Mouse (Mus musculus): ENCODE measurements at regions not wholly inside any gene's neighbourhood (a gene's known extent, or its start where the extent isn't known, plus 50 kb on each side); places are given as distances from the start of the nearest gene placed in this dataset.

DNA sequence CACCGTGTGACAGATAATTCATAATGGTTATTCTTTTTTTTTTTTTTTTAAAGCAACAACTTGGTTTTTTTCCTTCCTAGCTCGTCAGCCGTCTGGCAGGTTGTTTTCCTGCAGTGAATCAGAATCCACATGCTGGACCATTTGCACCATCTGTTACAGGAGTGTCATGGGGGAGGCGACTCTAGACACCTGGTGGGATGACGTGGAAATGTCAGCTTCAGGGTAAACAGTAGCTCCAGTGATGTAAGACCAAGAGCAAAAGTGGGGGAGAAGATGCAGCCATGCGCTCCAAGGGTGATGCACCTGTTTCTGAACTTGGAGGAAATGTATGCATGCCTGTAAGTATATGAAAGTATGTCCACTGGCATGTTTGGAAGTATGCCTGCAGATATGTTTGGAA is 278.5 kb upstream of the Prickle1 start:
- DNase-seq: no peak

DNA sequence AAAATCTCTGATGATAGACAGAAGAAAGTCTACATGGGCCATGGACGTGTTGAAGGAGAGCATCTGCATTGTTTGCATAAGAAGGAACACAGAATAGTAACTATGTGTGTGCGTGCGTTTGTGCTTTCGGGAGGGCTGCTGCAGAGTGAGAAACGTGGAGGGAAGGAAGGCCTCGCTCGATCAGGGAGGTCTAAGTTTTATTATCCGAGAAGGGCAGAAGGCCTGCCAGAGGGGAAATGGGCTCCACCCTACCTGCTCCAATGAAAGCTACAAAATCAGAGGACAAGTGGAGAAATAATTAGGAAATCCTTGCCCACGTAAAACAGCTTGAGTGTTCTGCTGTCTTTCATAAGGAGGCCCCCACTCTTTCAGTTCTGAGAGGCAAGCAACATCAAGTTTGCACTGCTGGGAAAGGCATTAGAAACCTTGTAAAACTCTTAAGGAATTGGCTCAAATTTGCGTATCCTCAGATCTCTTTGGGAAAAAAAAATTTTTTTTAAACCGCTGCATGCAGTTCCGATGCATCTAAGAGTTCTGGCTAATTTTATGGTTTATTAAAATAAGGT is 261.7 kb upstream of the Prickle1 start:
- no peak for DNase-seq

- DNase-seq: no peak
These were observed 257.5 kb upstream of the Prickle1 start for GRCm38 (mm10) chr15:93853221-93853620.

DNA sequence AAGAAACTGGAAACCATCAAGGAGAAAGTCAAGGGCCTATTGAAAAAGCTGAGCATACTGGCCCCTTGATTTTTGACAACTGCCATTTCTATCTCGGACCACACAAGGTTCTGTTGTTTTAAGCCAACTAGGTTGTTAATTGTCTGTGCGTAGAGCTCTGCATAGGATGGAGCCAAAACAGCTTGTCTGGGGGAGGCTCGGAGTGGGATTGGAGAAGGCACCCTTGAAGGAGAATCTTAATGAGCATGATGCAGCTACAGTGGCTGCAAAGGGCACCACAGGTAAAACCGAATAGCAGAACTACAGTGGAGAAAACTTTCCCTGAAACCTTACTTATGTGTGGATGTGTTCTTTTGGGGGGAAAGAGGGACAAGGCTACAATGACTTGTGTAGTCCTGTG is 256.4 kb upstream of the Prickle1 start:
- no peak for DNase-seq

GRCm38 (mm10) chr15:93850388-93850787 is 254.7 kb upstream of the Prickle1 start:
- no peak for DNase-seq

DNA sequence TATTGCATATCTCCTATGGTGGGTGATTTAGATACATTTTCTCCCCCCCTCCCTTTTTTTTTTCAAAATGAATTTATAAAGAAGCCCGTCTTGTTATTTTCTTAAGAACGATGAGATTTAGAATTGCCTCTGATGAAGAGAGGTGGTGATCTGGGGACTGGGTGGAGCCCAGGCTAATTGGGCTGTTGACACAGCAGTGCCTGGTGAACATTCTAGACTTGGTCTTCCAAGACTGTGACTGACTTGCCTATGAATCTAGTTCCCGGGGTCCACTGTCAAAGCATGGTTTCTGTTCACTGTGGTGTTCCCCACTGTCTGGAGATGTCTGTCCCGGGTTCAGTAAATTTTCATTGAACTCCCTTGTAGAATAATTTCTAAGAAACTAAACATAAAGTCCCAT is 253.1 kb upstream of the Prickle1 start:
- no peak for DNase-seq

- no peak for DNase-seq
These were observed 251.1 kb upstream of the Prickle1 start for GRCm38 (mm10) chr15:93846797-93847196.

DNA sequence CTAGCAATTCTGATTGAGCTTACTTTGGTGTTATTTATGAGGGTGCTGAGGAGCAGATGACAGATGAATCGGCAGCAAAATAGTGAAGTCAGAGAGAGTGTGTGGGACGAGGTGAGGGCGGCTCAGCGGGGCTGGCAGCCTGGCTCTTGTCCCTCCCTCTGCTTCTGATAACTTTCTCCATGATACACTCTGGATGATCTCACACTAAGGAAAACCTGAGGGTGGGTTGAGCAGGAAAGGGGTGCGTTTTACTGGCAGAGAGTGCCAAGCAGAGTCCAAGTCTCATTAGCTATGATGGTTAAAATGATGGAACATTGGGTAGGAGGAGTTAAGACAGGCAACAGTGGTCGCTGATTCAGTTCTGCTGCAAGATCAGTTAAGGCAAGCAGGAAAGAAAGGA is 250.1 kb upstream of the Prickle1 start:
- no peak for DNase-seq

GRCm38 (mm10) chr15:93832956-93833355 is 237.3 kb upstream of the Prickle1 start:
- DNase-seq: no peak

- peak; percentile 7 for DNase-seq
These were observed 236.8 kb upstream of the Prickle1 start for GRCm38 (mm10) chr15:93832431-93832936.

GRCm38 (mm10) chr15:93831148-93831547 is 235.5 kb upstream of the Prickle1 start:
- DNase-seq: no peak

GRCm38 (mm10) chr15:93824729-93825694 is 229.3 kb upstream of the Prickle1 start:
- peak; percentile 49 for DNase-seq

GRCm38 (mm10) chr15:93821236-93821635 is 225.5 kb upstream of the Prickle1 start:
- peak; percentile 21 for DNase-seq

DNA sequence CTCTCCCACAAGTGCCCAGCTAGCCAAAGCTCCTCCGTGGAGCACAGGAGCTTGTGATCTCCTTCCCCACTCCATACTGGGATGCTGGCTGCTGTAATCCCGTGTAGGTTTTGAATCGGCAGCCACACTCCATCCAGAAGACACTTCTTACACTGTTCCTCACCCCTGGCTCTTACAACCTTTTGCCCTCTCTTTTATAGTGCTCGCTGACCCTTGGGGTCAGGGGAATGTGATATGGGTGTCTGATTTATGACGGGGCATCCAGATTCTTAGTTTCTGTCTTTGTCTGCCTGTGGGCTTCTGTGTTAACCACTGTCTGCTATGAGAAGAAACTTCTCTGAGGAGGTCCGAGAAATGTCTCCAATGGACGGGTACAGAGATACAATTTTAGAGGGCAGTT is 216.3 kb upstream of the Prickle1 start:
- DNase-seq: no peak

- DNase-seq: no peak
These were observed 212.3 kb upstream of the Prickle1 start for GRCm38 (mm10) chr15:93807993-93808392.

- no peak for DNase-seq
These were observed 211.8 kb upstream of the Prickle1 start for GRCm38 (mm10) chr15:93807505-93807904.

- no peak for DNase-seq
These were observed 209.0 kb upstream of the Prickle1 start for GRCm38 (mm10) chr15:93804703-93805102.

- no peak for DNase-seq
These were observed 194.8 kb upstream of the Prickle1 start for GRCm38 (mm10) chr15:93790531-93790930.

DNA sequence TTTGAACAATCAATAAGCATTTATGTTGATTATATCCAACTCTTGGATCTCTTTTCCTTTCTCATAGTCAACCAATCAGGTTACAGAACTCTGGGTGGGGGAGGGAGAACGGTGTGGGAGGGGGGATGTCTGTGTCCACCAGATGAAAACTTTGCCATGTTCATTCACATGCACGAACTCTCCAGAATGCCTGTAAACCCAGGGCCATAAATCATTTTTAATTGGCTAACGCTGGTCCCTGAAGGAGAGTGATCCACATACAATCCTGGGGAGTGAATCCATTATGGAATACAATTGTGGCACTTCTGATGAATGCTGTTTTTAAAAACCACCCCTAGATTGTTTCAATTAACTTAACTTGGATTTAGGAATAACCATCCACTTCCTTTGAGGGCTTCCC is 194.1 kb upstream of the Prickle1 start:
- no peak for DNase-seq

- no peak for DNase-seq
These were observed 191.7 kb upstream of the Prickle1 start for GRCm38 (mm10) chr15:93787361-93787760.

DNA sequence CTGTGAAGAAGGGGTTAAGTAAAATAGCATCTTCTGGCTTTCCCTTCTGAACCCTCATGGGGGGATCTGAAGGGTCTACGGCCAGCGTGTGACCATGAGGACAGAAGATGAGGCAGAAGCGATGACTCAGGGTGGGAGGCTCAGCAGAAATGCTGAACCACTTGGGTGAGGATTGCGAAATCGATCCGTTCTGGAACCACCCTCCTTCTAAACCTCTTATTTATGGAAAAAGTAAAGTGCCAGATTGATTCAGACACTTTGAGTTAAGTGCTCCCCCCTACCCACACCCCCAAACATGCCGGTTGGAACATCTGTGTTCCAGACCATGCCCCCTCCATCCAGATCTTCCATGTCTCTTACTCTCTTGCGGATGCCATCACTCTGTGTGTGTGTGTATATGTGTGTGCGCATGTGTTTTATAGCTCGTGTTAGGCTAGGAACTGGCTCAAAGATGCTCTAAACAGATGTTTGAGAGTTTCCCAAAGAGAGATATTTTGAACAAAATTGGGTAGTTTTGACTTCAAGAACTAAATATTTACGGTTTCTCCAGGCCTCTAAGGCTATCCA is 190.2 kb upstream of the Prickle1 start:
- DNase-seq: no peak

DNA sequence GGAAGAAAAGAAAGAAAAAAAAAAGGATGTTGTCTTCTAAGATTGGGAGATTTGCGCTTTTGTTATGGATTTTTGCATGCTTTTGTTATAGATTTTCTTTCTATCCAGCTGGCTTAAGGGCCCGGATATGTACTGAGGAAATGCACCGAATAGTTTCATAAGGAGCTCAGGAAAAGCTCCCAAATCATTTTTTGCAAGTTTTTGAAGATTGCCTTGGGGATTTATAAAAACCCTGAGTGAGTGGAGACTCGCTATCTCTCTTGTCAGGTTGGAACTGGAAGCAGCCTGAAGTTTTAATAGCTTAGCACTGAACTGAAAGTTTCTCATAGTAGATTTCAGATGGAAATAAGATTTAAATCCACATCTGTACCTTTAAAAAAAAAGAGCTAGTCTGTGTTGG is 188.0 kb upstream of the Prickle1 start:
- DNase-seq: no peak

- peak; percentile 63 for DNase-seq
These were observed 179.6 kb upstream of the Prickle1 start for GRCm38 (mm10) chr15:93775199-93775745.

DNA sequence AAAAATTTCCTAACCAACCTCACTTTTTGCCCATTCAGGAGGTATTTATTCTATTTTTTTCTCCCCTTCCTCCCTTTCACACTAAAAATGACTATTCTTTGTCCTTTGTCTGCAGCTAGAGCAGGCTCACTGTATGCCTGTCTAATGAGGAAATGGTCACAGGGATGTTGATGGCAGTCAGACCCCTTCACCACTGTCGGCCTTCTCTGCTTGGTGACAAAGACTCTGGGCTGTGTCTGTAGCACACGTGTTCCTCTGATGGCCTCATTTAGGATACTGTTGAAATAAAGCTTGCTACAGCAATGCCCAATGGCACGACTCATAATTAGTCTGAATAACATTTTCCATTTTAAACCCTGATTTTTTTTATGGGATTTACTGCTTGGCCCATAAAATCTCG is 178.6 kb upstream of the Prickle1 start:
- DNase-seq: no peak

Data from kidney, adult 9 months (tissue).